Mouse (Mus musculus) neural tube, embryonic 10.5 days (tissue): ENCODE results near the gene Rem2.

Experiments
- DNase-seq: peaks from one replicate; pipeline ENCODE4 v3.0.0-alpha.2; 2017; ENCODE audit warnings: low spot score; ENCODE audit errors: extremely low spot score

Gene Rem2

DNA sequence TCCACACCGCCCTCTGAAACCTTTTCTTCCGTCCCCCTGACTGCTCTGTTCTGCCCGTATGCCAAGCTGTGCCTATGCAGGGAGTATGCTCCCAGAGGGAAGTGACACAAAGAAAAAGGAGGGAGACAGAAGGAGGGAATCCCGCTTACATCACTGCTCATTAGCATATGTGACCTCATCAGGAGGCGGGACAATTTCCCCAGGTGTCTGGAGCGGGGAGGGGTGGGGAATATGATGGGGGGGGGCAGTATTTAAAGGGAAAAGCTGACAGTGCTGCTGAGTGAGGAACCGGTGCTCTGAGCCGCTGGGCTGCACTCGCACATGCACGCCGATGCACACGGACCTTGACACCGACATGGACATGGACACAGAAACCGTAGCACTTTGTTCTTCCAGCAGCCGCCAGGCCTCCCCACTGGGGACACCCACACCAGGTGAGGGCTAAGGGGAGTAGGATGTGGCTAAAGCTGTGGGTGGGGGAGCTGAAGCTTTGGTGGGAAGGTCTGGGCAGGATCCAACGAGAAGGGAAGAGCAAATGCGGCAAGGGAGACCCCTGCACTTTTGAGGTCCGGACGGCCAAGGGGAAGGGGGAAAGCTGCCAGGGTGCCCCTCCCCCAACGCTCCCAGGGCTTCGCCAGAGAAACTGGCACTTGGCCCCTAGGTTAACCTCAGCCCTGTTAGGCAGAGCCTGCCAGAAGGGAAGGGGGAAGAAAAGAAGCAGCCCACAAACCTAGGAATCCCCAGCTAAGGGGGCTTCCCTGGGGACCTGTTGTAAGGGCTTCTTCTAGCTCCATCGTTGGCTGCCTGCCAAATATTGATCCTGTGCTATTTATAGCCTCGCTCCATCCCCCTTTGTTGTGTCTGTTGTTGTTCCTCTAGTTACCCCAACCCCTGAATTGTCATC is at the start of gene Rem2:
Gene Rem2 (plus strand): TSS at position 160 of the 904 bp plus-strand sequence.
- peak; percentile 66 for DNase-seq

DNA sequence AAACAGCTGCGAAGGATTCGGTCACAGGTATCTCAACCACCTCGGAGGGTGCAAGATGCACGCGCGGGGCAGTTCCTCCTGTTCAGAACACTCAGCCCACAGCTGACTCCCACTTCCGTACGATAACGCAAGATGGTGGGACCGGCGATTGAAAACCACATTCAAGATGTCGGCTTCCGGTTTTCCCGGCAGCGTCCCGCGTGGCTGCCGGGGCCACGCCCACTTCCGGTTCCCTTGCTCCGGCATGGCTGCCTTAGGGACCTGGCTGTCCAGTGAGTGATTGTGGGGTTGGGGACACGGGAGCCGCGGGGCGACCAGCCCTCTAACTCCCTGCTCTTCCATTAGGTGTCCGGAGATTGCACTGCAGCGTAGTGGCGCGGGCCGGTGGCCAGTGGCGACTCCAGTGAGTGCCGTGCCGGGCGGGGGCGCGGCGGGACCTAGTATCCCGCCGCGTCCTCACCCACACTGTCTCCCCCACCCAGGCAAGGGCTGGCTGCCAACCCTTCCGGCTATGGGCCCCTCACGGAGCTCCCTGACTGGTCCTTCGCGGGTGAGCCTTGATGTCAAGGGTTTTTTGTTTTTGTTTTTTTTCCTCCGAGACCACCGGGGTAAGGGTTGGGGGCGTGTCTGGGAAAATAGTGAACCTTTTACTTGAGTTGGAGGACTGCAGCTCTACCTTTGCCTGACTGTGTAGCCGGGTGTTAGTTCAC is 49.1 kb upstream of the Rem2 start, which contains the start of gene Mrpl52:
Gene Mrpl52 (plus strand): TSS at position 221 of the 710 bp plus-strand sequence.
- peak; percentile 96 for DNase-seq

DNA sequence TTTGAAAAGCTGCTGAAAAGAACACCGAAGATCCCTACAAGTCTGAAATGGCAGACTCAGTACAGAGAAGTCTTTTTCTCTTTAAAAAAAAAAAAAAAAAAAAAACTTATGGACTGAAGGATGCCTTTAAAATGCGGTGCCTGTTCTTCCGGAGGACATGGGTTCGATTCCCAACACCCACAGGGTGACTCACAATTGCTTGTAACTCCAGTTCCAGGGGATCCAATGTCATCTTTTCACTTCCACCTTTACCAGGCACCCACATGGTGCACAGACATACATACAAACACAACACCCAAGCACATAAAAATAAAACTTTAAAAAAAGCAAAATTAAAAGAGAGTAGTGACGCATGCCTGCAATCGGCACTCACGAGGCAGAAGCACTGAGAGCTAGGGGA is 48.2 kb upstream of the Rem2 start:
- no peak for DNase-seq

GRCm38 (mm10) chr14:54428421-54428820 is 47.5 kb upstream of the Rem2 start:
- DNase-seq: no peak

DNA sequence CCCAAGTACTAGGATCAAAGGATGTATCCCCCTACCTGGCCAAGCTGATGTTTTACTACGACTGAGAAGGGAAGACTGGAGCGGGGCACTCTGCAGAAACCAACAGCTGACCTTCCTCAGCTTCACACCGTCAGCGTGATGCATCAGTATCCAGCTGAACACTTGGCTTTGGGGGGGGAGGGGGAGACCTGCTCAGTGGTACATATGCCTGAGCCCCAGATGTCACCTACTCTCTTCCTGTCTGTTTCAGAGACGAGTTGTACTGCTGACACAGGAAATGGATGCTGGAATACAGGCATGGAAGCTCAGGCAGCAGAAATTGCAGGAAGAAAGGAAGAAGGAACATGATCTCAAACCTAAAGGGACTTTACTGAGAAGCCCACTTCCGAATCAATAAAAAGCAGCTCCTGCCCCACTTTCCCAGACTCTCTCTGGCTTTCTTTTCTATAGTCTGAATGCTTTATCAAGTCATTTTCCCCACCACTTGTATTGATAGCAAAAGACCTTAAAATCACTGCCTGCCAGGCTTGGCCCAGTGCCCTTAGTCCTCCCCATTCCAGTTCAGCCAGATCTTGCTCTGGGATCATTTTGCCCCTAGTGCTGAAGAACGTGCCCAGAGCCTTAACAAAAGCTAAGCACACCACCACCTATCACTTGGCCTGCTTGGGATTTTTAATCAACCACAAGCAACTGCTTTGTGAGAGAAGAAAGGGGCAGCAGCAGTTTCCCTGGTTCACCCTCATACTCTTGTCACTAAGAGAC is 46.4 kb upstream of the Rem2 start:
- peak; percentile 13 for DNase-seq

DNA sequence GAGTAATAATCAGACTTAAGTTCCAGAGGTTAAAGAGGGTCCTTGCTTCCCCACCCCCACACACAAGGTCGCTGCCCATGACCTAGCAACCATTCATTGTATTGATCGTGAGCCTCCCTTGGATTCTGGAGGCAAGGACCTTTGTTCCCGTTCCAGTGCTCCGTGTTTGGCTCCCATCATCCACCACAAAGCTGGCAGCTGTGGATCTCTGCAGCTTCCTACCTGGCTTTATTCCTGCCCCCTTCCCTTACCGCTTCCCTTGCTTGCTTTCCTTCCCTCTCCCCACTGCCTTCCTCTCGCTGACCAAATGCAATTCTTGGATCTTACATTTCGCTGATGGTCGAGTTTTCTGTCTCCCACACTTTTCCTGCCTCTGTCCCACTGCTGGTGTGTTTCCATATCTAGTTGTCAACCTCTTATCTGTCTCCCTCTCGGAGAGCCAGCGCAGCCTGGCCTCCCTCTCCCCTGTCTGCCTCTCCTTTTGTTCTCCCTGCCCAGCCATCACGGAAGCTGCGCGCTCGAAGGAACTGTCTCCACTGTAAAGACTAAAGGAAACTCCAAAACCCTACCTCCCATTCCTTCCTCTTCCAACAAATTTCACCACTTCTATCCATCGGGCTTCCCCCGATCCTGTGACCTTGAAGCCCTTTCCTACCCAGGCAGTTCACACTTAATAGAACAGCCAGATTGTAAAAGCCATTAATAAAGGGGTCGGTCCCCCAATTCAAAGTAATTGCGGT is 45.3 kb upstream of the Rem2 start:
- DNase-seq: peak; percentile 50

GRCm38 (mm10) chr14:54431334-54432077 is 44.4 kb upstream of the Rem2 start, which contains the start of gene Mmp14:
Mmp14 (plus strand) TSS chr14:54431612.
- DNase-seq: peak; percentile 80

DNA sequence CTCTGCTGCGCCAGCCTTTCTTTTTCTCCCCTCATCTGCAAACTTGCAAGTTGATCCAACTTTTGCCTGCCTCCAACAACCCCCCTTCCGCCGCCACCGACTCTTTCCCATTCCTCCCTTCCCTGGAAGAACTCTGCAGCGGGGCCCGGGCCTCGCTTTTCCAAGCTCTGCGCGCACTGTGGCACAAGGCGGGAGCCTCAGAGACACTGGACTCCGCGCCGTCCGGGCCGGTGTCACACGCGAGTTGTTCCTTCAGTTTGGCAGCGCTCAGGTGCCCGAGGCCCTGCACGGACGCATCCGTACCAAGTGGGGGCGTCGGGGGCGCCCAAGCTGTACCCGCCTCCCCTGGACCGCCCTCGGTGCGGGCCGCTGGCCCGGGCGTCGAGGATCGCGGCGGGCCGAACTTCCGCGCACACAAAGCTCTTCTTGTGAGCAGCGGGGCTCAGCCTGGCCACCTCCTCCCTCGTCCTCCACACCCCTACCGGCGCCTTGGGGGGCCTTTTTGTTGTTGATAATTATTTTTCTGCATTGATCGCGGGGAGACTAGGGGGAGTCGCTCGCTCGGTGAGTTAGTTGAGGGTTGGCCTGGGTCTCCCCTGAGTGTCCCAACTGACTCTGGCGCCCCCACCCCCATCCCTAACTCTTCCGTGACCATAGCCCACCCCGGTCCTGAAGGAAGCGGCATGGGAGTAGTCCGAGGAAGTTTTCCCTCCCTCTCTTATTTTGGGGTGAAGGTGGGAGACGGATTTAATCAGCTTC is 43.6 kb upstream of the Rem2 start:
- DNase-seq: peak; percentile 68

- peak; percentile 33 for DNase-seq
Measured at GRCm38 (mm10) chr14:54432837-54433830, 42.8 kb upstream of the Rem2 start.

- peak; percentile 15 for DNase-seq
Measured at GRCm38 (mm10) chr14:54433941-54434531, 41.9 kb upstream of the Rem2 start.

GRCm38 (mm10) chr14:54435194-54435918 is 40.5 kb upstream of the Rem2 start:
- DNase-seq: peak; percentile 12

DNA sequence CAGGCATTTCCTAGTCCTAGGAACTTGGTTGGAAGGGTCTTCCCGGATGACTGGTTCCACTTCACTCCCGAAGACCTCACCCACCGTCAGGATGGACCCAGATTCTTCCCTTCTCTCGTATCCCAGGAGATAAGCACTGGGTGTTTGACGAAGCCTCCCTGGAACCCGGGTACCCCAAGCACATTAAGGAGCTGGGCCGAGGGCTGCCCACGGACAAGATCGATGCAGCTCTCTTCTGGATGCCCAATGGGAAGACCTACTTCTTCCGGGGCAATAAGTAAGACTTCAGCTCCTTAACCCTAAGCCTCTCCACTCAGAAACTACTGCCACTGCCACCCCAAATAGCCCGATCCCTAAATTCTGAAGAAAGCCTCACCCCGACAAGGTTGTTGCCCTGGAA is 36.7 kb upstream of the Rem2 start:
- DNase-seq: no peak

DNA sequence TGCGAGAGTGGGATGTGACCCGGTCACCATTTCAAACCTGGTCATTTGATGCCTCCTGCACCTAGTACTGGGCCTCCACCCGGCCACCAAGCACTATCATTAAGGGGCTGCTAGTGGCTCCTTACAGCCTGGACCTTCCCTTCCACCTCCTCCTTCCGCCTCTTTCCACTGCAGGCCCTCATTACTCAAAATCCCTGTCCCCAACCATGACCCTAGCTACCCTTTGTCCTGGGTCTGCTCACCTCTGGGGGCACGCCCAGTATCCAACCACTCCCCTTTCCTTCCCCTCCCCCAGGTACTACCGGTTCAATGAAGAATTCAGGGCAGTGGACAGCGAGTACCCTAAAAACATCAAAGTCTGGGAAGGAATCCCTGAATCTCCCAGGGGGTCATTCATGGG is 36.3 kb upstream of the Rem2 start:
- no peak for DNase-seq

GRCm38 (mm10) chr14:54440538-54440937 is 35.4 kb upstream of the Rem2 start:
- DNase-seq: no peak

- DNase-seq: no peak
Measured at GRCm38 (mm10) chr14:54441365-54441764, 34.5 kb upstream of the Rem2 start.

DNA sequence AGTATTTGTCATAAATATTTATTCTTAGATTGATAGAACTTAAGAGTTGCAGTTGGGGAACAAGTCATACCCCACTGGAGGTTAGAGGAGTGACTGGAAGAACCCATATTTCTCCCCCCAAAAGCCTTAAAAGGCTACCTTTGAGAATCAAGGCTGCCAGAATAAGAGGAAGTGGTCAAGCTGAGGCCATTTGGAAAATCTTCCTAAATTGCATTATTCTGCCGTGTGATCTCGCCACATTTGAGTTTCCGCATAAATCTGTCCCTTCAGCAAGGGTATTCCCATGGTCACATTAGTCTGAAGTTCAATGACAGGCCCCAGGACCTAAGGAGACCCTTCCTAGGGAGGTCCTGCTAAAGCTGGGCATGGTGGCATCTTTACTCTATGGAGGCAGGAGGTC is 33.4 kb upstream of the Rem2 start:
- DNase-seq: no peak

DNA sequence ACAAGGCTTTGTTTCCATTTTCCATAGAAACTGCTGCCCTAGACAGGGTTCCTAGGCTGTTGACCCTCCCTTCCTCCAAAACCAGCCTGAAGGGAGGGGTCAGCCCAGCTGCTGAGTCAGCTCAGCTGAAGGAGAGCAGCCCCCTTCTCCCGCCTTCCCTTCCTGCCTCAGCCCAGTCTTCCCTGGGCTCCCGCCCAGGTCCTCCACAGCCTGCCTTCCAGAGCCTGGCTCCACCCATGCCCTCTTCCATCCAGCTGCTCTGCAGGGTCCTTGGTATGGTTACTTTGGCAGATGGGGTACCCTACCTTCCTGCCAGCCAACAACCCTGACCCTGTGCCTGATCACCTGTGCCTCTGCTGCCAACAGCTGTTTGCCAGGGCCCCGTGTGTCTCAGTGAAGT is 32.7 kb upstream of the Rem2 start:
- peak; percentile 45 for DNase-seq
